Mouse (Mus musculus) midbrain, embryonic 15.5 days (tissue): ENCODE data around the gene Tfr2. TPM values are rescaled to one million over a fixed set of nuclear protein-coding genes. Genes with fewer than 3 reads are reported as not detected.
"Not testable (repeated sequence)": the region's sequence is repeated elsewhere in the genome, so short reads cannot be mapped to it uniquely, and the experiment has no call there.

Experiments used
- ATAC-seq: fragments of 200-750 bp; cut with Nextera tagmentation; replicated peaks from 2 replicates; pipeline ENCODE4 v1.8.0; 2017; ENCODE audit warnings: moderate TSS enrichment
- H3K27ac ChIP-seq: fragments of 300-500 bp; sonication (generic); 2 replicates; pipeline ENCODE4 v1.5.1; 2015; ENCODE audit warnings: mild to moderate bottlenecking, inconsistent platforms
- H3K27me3 ChIP-seq: fragments of 300-500 bp; sonication (generic); replicated peaks from 2 replicates; pipeline ENCODE4 v1.6.1; 2015; ENCODE audit warnings: inconsistent platforms
- H3K36me3 ChIP-seq: fragments of 300-500 bp; sonication (generic); replicated peaks from 2 replicates; pipeline ENCODE4 v1.6.1; 2015; ENCODE audit warnings: inconsistent platforms
- H3K4me1 ChIP-seq: fragments of 300-500 bp; sonication (generic); 2 replicates; pipeline ENCODE4 v1.6.1; 2015; ENCODE audit warnings: inconsistent platforms
- H3K4me2 ChIP-seq: fragments of 300-500 bp; sonication (generic); 2 replicates; pipeline ENCODE4 v1.6.1; 2015; ENCODE audit warnings: inconsistent platforms, mild to moderate bottlenecking, moderate library complexity
- H3K4me3 ChIP-seq: fragments of 300-500 bp; sonication (generic); 2 replicates; pipeline ENCODE4 v1.5.1; 2015; ENCODE audit warnings: mild to moderate bottlenecking, inconsistent platforms
- H3K9ac ChIP-seq: fragments of 300-500 bp; sonication (generic); 2 replicates; pipeline ENCODE4 v1.6.1; 2015; ENCODE audit warnings: mild to moderate bottlenecking, inconsistent platforms
- H3K9me3 ChIP-seq: fragments of 300-500 bp; sonication (generic); 2 replicates; pipeline ENCODE4 v1.6.1; 2016; ENCODE audit warnings: inconsistent platforms
- WGBS: fragments of 180-500 bp; shearing (Covaris S2); methylation state at CpG from one replicate; pipeline ENCODE4 v1.1.7; 2015; ENCODE audit warnings: mixed read lengths; 5-methylcytosine and 5-hydroxymethylcytosine counted together
- polyA plus RNA-seq: library from polyadenylated mRNA; unstranded; fragments of >200 nt; fragmentation: Nextera tagmentation; extraction: Ambion mirVana; gene quantifications from 2 replicates; pipeline ENCODE4 v1.2.1, GENCODE M21; 2015

Tfr2 gene
- polyA plus RNA-seq, 1 experiment from 2014 or later, result 6.2 TPM

DNA sequence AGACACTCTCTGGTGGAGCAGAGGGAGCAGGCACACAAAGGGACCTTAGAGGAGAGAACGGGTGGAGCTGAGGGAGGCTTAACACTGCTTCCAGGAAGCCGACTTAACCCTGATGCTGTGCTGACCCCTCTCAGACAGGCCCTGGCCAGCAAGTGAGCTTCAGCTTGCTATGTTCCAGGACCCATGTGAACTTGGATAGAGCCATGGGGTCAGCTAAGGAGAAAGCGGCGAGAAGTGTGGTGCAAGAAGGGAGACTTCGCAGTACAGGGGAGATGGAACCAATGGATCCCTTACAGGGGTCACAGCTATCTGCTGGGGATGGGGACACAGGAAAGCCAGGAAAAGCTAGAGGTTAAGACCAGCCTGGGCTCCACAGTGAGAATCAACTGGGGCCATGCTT lies 43.4 kb downstream of the Tfr2 start:
- no peaks in the 10 kb centered on the region for H3K9me3 ChIP-seq
- H3K4me1 ChIP-seq, result peaks cover 8% of the 10 kb centered on the region; the same call in 1 of the 2 replicates

DNA sequence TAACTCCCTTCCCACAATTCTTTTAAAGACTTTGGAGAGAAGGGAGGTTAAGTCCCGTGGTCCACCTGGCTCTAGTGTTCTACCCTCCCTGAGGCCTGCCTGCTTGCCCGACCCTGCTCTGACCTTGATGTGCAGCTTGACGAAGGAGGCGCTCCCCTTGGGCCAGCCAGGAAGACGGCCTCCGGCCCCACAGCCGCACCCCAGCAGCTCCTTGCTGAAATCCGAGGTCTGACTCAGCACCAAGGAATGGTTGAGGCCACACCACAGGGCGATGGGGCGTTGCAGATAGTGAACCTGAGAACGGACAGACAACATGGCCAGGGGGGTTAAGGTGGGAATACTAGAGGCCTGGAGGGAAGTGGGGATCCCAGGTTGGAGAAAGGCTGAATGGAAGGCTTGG lies 43.9 kb downstream of the Tfr2 start, which contains the start of gene Pcolce:
TSS of gene Pcolce (minus strand) at position 235 of the 400 bp plus-strand sequence.
- no peak within 1 kb of the TSS for H3K4me3 ChIP-seq
- no peak within 1 kb of the TSS for H3K27ac ChIP-seq
- 67% methylated on average over 11 of the region's 11 CpGs for WGBS
- no peaks in the 10 kb centered on the region for H3K9me3 ChIP-seq
- no peak for ATAC-seq
- H3K36me3 ChIP-seq, result no peaks in the 10 kb centered on the region
- H3K27me3 ChIP-seq, result no peaks in the 10 kb centered on the region; the same call in 1 of the 2 replicates
- no peak within 1 kb of the TSS for H3K4me2 ChIP-seq
- H3K4me1 ChIP-seq, result peaks cover 4% of the 10 kb centered on the region; the same call in 1 of the 2 replicates
- H3K9ac ChIP-seq, result no peak within 1 kb of the TSS

More for the DNA sequence above, 43.4 kb downstream of the Tfr2 start:
- Histone ChIP-seq H3K4me3 (no peak overlapping the region), H3K27me3 (no peaks in the 10 kb centered on the region; the same call in 1 of the 2 replicates), H3K4me2 (no peak overlapping the region), H3K9ac (no peak overlapping the region), H3K36me3 (no peaks in the 10 kb centered on the region), H3K27ac (no peak overlapping the region)
- WGBS, result 70% methylated on average over 5 of the region's 5 CpGs
- no peak for ATAC-seq

DNA sequence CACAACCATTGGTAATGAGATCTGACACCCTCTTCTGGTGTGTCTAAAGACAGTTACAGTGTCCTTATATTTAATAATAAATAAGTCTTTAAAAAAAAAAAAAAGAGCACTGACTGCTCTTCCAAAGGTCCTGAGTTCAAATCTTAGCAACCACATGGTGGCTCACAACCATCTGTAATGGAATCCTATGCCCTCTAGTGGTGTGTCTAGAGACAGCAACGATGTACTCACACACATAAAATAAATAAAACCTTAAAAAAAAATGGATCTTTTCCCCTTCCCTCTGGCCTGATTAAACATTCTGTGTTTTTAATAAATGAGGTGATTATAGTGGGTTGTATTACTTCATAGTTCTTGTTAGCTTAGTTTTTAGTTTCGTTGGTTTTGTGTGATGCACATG lies 45.3 kb downstream of the Tfr2 start:
- not testable (repeated sequence) for H3K27me3 ChIP-seq, H3K9ac ChIP-seq, H3K27ac ChIP-seq, H3K4me1 ChIP-seq, ATAC-seq, H3K4me3 ChIP-seq, H3K4me2 ChIP-seq, H3K36me3 ChIP-seq, H3K9me3 ChIP-seq
- WGBS, result 90% methylated on average over 2 of the region's 2 CpGs

DNA sequence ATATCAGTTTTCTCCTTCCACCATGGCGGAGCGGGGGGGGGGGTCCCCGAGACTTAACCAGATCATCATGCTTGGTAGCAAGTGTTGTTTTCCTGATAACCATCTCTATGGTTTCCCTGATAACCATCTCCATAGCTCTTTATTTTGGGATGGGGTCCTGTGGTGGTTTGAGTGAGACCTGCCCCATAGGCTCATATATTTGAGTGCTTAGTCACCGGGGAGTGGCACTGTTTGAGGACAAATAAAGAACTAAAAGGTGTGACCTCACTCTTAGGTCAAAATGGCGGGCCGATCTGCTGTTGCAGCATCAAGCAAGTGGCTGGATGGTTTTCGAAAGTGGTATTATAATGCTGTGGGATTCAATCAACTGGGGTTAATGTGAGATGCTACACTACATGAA lies 45.7 kb downstream of the Tfr2 start:
- Histone ChIP-seq H3K9me3 (no peaks in the 10 kb centered on the region), H3K9ac (no peak overlapping the region), H3K4me3 (no peak overlapping the region), H3K4me2 (no peak overlapping the region), H3K4me1 (0 out of 2 replicates have a peak, but pooled peaks cover 3% of the 10 kb centered on the region), H3K27me3 (no peaks in the 10 kb centered on the region), H3K36me3 (no peaks in the 10 kb centered on the region), H3K27ac (no peak overlapping the region)
- no peak for ATAC-seq
- 92% methylated on average over 7 of the region's 7 CpGs for whole genome bisulfite sequencing

DNA sequence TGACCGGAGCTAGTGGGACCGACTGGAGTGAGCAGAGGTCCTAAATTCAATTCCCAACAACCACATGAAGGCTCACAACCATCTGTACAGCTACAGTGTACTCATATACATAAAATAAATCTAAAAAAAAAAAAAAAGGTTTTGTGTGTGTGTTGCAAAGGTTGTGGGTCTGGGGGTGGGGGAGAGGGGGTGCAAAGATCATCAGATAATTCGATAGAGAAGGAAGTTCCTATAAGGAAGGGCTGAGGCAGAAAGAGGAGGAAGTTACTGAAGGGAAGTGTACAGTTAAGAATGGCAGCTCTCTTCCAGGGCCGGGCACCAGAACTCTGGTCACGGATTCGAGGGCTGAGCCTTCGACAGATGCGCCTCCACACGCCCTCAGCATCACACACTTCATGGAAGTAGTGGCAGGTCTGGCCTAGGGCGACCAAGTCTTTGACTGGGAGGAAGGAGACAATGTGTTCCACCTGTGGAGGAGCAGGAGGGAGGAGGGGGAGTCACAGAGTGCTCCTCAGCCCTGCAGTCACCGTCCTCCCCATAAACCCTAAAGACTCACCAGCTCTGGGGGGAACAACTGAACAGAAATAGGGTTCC lies 54.4 kb downstream of the Tfr2 start:
- Histone ChIP-seq H3K27me3 (no peaks in the 10 kb centered on the region), H3K4me3 (no peak overlapping the region), H3K9me3 (no peaks in the 10 kb centered on the region), H3K9ac (no peak overlapping the region), H3K4me2 (no peak overlapping the region), H3K27ac (no peak overlapping the region), H3K36me3 (no peaks in the 10 kb centered on the region), H3K4me1 (peaks cover 11% of the 10 kb centered on the region)
- no peak for ATAC-seq
- WGBS, result 83% methylated on average over 11 of the region's 11 CpGs

DNA sequence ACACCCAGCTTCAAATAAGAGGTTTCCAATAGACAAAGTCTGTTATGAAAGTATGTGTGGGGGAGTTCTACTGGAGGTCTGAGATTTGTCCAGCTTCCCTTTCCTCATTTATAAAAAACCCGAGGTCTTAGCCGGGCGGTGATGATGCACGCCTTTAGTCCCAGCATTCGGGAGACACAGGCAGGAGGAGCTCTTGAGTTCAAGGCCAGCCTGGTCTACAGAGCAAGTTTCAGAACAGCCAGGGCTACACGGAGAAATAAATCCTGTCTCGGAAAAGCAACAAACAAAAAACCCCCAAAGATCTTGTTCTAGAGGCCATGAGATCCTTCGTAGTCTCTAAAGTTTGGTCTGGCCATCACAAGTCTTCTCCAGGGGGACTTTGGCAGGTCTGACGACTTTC lies 58.4 kb downstream of the Tfr2 start:
- Histone ChIP-seq H3K36me3 (no peaks in the 10 kb centered on the region), H3K4me1 (peaks cover 43% of the 10 kb centered on the region), H3K4me3 (peak overlapping the region; percentile 100), H3K9ac (peak overlapping the region; percentile 66), H3K9me3 (no peaks in the 10 kb centered on the region), H3K4me2 (peak overlapping the region; percentile 77), H3K27ac (peak overlapping the region; percentile 91), H3K27me3 (no peaks in the 10 kb centered on the region)
- 1% methylated on average over 9 of the region's 9 CpGs for WGBS
- no peak for ATAC-seq

DNA sequence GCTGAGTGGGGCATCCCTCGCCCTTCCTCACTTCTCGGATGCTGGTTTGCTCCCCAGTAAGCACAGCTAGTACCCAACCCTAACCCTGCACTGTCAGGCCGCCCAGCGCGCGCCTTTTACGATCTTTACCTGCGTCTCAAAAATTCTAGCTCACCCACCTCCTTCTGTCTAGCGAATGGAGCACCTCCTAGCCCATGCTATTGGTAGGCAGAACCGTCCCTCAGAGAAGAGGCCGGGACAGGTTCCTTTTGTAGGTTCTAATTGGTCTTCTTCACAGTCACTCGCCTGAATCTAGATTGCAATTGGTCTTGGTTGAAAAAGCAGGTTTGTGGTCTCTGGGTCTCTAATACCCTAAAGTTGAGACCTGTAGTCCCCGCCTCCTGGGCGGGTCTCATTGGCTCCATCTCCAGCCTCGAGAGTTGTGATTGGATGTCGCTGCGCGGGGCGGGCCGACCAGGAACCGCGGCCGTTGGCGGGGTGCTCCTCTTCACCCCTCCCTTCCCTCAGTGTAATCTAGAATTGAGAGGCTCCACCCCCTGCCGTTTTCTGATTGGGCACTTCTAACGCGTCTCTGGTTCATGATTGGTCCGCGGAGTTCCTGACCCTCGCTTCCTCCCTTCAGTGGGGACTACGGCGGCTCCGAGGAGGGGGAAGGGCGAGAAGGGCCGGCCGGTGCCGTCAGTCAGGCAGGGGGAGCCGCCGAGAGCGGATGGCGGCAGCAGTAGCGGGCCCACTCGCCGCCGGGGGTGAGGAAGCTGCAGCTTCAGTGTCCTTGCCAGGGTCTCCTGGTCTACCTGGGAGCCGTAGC lies 59.1 kb downstream of the Tfr2 start, which contains the start of the genes Fbxo24, Lrch4 and Gm20605:
TSS of gene Fbxo24 (minus strand) at position 505 of the 808 bp plus-strand sequence.
TSS of gene Lrch4 (plus strand) at position 624 of the 808 bp plus-strand sequence.
TSS of gene Gm20605 (plus strand) at position 678 of the 808 bp plus-strand sequence.
- Histone ChIP-seq H3K4me3 (peak within 1 kb of the TSS; percentile 100), H3K27ac (peak within 1 kb of the TSS; percentile 94), H3K27me3 (no peaks in the 10 kb centered on the region), H3K9me3 (no peaks in the 10 kb centered on the region), H3K4me1 (peaks cover 43% of the 10 kb centered on the region), H3K36me3 (no peaks in the 10 kb centered on the region), H3K4me2 (peak within 1 kb of the TSS; percentile 94), H3K9ac (peak within 1 kb of the TSS; percentile 90)
- peak; percentile 99 for ATAC-seq
- under 1% methylated on average over 45 of the region's 46 CpGs for WGBS

DNA sequence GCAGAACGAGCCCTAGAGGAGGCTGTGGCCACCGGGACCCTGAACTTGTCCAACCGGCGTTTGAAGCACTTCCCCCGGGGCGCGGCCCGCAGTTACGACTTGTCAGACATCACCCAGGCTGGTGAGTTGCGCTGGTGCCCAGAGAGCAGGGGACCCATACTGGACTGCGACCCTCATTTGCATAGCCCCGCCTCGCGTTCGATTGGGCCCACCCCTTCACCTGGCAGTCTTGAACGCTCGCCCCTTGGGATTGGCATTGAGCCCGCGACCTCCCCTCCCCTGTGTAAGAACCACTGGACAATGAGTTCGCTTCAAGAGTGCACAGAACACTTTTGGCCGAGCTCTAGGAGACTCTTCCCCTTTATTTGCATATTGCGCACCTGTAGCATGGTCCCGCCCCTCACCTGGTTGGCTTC lies 59.7 kb downstream of the Tfr2 start:
- Histone ChIP-seq H3K27me3 (no peaks in the 10 kb centered on the region), H3K27ac (peak overlapping the region; percentile 94), H3K4me1 (peaks cover 43% of the 10 kb centered on the region), H3K36me3 (0 out of 2 replicates have a peak, but pooled peaks cover 6% of the 10 kb centered on the region), H3K4me3 (peak overlapping the region; percentile 100), H3K4me2 (peak overlapping the region; percentile 94), H3K9ac (peak overlapping the region; percentile 90), H3K9me3 (no peaks in the 10 kb centered on the region)
- ATAC-seq, result peak; percentile 38
- under 1% methylated on average over 23 of the region's 23 CpGs for WGBS

DNA sequence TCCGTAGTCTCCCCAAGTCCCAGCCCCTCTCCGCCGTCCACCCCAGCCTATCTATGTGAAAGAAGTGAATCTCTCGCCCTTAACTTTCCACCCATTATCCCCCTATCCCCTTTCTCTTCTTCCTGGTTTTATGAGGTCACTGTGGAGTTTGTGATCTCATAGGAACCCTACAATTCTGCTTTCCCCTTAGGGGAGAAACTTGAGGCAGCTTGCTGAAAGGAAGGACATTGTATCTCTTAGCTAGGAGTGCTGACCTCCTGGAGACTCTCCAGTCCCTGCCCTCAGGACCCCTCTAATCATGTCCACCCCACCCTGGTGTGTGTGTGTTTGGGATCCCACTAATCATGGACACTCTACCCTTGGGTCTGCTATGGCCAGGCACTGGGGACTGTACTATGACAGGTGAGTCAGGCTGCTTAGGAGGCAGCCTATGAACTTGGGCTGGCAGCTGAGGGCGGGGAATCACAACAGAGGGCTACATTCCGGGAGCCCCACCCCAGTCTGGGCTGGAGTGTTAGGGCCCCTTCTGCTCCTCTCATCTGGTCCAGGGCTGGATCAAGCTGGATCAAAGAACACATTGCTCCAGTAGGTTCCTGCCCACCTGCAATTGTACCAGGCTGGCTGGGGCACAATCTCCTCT lies 60.4 kb downstream of the Tfr2 start:
- Histone ChIP-seq H3K4me2 (peak overlapping the region; percentile 94), H3K9me3 (no peaks in the 10 kb centered on the region), H3K4me3 (peak overlapping the region; percentile 100), H3K9ac (peak overlapping the region; percentile 90; the same call in 1 of the 2 replicates), H3K4me1 (peaks cover 43% of the 10 kb centered on the region), H3K36me3 (peaks cover 8% of the 10 kb centered on the region; the same call in 1 of the 2 replicates), H3K27ac (0 out of 2 replicates have a peak overlapping the region, but pooled peaks have one; percentile 3), H3K27me3 (no peaks in the 10 kb centered on the region)
- ATAC-seq, result no peak
- WGBS, result 29% methylated on average over 6 of the region's 6 CpGs

DNA sequence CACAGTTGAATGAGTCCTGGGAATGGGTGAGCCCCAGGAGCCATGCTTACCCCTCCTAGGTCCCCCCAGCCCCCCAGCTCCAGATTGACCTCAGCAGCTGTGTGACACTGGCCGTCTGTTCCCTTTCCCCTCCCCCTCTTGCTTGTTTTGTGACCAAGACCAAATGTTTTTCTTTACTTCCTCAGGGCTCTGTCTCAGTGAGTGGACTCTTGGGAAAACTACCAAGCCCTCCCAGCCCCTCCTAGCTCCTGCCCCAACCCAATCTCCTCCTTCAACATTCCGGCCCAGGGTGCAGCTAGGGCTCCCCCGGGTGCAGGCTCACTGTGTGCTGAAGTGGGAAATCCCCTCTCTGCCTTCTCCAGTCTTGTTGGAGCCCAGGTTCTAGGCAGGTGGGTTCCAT lies 61.0 kb downstream of the Tfr2 start:
- H3K4me1 ChIP-seq, result peaks cover 43% of the 10 kb centered on the region
- peaks cover 14% of the 10 kb centered on the region; the same call in 1 of the 2 replicates for H3K36me3 ChIP-seq
- H3K4me2 ChIP-seq, result peak overlapping the region; percentile 94
- H3K9me3 ChIP-seq, result no peaks in the 10 kb centered on the region
- WGBS, result 38% methylated on average over 3 of the region's 3 CpGs
- ATAC-seq, result no peak
- H3K9ac ChIP-seq, result peak overlapping the region; percentile 90; the same call in 1 of the 2 replicates
- H3K27me3 ChIP-seq, result no peaks in the 10 kb centered on the region
- no peak overlapping the region for H3K4me3 ChIP-seq
- peak overlapping the region; percentile 20; the same call in 1 of the 2 replicates for H3K27ac ChIP-seq

DNA sequence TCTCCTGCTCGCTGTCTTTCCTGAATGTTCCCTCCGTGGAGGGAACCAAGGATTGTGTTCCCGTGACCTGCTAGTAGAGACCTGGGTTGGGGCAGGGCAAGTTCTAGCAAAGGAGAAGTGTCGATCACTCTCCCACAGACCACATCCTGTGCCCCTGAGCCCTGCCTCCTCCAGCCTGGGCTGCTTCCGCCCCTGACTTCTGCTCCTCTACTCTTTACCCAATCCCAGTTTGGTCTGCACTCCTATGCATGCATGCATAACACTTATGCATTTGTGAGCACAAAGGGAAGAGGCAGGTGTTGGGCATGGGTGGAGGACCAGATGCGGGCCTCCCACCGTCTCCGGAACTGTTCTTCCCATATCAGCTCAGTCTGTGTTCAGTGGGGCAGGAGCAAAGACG lies 61.5 kb downstream of the Tfr2 start:
- Histone ChIP-seq H3K9ac (peak overlapping the region; percentile 90; the same call in 1 of the 2 replicates), H3K9me3 (no peaks in the 10 kb centered on the region), H3K27me3 (no peaks in the 10 kb centered on the region), H3K4me1 (peaks cover 43% of the 10 kb centered on the region), H3K27ac (0 out of 2 replicates have a peak overlapping the region, but pooled peaks have one; percentile 20), H3K4me3 (no peak overlapping the region), H3K4me2 (peak overlapping the region; percentile 94), H3K36me3 (peaks cover 15% of the 10 kb centered on the region; the same call in 1 of the 2 replicates)
- no peak for ATAC-seq
- 72% methylated on average over 9 of the region's 9 CpGs for WGBS
